Mouse (Mus musculus) heart, adult 11 months (tissue): ENCODE measurements around the gene Rapgef4.
A peak's percentile ranks its signal among the peaks of the same experiment; 100 is the strongest.

Experiments used
- DNase-seq: peaks from one replicate; pipeline ENCODE4 v3.0.0; 2022

Rapgef4 gene

DNA sequence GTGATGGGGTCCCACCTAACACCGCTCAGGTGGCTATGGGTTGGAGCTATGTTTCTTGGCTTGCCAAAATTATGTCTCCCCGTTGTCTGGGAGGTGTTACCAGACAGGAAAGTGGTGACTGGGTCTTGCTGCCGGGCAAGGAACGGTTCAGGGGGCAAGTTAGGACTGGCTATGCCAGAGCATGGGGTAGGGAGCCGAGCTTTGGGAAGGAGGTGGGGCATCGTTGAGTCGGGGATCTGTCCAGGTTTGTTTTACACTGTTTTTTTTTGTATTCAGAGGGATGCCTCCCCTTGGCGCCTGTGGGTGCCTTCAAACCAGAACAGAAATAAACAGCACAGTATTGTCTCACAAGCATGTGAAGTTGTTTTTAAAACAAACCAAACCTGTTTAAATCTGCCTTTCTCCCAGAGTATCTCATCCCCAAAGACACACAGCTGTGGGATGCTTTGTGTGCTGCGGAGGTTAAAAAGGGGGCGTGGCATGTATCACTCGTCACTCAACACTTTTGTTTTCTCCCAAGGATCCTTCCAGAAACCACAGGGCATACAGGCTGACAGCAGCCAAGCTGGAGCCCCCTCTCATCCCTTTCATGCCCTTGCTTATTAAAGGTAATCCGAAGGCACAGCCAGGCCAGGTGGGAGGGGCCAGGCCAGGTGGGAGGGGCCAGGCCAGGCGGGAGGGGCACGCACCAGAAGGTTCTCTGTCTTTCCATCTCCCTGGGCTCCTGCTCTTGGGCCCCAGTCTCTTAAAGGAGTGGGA lies 260.9 kb downstream of the Rapgef4 start:
- no peak for DNase-seq

- DNase-seq, result no peak
These were observed 262.1 kb downstream of the Rapgef4 start for GRCm38 (mm10) chr2:72242910-72243675.

GRCm38 (mm10) chr2:72245631-72246030 lies 264.6 kb downstream of the Rapgef4 start:
- DNase-seq, result peak; percentile 60

DNA sequence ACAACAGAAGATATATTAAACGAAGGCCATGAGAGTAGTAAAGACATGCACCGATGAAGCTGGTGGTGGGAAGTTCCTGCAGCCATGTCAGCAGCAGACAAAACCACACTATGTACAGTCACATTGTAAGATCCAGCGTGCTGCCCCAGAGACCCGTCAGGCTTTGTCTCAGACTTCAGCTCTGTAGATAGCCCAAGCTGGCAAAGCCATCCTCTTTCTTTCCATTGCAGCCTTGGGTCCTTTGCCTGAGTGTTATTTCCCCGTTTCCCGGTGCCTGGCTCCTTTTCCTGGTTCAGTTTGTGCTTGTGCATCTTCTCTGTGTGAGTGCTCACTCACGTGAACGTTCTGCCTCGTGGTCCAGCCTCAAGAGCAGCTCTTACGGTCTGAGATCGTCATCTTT lies 265.3 kb downstream of the Rapgef4 start:
- peak; percentile 73 for DNase-seq

DNA sequence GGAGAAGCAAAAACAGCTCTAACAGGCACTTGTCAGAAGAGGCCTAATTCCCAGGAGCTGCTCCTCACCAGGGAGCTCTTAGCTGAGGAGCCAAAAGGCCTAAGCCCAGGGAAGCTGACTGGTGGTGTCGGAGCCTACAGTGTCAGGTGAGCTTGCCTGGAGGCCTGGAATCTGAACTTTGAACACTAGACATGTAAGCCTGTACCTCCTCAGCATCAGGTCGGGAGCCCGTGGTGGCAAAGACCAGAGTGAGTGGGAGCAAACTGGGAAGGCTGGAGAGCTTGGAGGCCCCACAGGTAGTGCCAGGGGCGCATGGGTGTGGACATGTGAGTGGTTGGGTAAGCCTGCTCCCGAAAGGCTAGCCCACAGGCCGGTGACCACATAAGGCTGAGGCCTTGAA lies 266.8 kb downstream of the Rapgef4 start:
- no peak for DNase-seq

DNA sequence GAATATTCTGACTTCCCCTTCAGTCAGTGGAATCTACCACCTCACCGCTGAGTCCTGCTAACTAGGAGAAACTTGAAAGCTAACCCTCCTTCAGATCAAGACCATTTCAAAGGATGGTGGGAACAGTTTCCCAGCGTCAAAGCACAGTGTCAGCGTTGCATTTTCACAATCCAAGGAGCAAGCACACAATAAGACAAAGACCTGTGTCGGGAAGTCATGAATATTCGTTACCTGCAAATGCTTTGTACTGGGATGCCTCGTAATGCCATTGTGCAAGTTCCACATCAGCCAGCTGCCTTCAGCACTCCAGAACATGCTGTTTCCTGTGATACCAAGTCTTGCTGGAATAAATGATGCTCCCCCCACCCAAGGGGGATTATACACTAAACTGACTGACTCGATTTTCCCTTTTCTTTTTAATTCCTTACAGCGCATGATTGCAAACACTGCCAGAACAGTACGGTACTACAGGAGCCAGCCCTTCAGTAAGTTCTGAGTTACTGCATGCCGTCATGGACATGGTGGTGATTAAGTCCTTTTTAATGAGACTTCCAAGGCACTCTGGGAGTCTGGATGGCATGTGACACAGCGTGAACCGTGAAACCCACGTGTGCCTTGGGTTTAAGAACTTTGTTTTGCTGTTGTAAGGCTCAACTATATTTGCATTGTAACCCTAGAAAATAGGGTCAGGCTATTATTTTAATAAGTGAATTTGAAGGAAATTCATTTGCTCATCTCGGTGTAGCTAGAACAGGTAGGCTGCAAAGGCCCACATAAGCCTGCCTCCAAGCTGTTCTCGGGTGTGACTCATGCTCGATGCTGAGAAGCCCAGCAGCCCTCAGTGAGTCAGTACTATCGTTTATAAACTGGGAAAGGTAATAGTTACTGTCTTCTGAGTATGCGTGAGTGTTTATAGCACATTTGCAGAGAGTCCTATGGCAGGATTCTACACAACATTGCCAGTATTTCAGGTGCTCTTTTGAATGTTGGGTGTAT lies 271.8 kb downstream of the Rapgef4 start:
- DNase-seq, result peak; percentile 45

- DNase-seq, result peak; percentile 22
These were observed 272.8 kb downstream of the Rapgef4 start for GRCm38 (mm10) chr2:72253882-72254281.

DNA sequence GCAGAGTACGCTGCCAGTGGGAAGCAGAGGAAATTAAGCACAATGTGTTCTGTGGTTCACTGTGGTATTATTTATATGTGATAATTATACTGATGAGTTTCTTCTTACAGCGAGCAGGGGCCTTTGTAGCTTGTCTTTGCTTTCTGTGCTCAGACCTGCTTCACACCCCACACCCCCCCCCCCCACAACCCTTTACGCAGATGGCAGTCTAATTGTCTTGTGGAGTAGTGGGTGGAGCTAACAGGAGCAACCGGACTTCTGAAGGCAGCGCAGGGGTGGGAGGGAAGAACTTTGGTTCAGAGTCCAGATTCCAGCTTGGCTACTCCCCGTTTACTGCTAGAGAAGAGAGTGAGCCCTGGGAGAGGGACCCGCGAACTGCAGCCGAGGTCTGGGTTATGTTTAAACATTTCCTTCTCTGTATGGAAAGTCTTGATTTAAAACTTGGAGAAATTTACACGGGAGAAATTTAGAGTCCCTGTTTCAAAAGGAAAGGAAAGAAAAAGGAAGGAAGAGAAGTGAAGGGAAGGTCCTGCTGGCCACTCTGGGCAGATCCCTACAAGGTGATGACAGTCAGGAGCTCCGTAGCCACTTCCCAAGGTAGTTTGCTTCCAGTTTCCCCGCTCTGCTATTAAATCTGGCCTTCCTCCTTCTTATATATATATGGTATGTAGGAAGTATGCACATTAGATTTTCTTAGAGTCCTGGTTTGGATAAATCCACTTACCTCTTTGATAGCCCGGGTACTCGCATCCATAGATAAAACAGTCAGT lies 274.0 kb downstream of the Rapgef4 start:
- peak; percentile 88 for DNase-seq

GRCm38 (mm10) chr2:72260704-72261103 lies 279.7 kb downstream of the Rapgef4 start:
- peak; percentile 92 for DNase-seq

DNA sequence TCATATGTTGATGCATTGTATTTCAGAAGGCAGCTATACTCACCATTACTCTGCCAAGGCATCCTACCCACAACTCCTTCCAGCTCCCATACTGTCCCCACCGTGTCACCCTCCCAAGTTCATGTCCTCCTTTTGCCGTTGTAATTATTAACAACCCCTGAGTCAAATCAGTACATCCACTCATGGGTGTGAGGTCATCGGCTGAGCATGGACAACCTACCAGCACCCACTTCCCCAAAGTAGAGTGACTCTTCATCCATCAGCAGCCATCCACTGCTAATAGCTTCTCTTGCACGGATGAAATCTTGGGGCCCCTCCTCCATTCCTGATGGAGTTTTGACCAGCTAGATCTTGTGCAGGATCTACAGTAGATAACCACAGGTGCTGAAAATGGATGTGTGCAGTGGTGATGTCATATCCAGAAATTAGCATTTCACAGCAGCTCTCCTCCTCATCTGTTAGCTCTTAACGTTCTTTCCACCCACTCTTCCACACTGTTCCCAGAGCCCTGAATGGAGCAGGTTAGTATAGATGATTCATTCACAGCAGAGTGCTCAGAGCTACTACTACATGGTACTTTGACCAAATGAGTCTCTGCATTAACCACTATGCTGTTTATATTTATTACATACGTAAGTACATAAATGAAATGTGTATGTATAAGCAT lies 281.9 kb downstream of the Rapgef4 start:
- DNase-seq, result peak; percentile 79

DNA sequence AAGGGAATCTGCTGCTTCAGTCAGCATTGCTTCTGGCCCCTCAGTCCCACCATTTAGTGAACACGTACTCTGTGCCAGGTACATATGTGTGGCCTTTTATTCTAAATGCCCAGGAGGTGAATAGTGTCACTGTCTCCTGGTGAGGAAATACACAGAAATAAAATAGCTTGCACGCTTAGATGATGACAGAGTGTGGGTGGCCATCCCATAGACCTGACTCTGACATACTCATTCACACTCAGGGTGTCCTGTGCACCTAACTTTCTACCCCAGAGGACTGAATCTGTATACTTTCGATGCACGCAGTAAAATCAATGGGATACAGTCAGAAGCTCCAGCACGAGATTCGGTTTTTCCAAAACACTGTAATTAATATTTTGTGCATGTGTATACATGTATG lies 286.4 kb downstream of the Rapgef4 start:
- no peak for DNase-seq

GRCm38 (mm10) chr2:72269651-72270341 lies 288.8 kb downstream of the Rapgef4 start:
- DNase-seq, result peak; percentile 88

DNA sequence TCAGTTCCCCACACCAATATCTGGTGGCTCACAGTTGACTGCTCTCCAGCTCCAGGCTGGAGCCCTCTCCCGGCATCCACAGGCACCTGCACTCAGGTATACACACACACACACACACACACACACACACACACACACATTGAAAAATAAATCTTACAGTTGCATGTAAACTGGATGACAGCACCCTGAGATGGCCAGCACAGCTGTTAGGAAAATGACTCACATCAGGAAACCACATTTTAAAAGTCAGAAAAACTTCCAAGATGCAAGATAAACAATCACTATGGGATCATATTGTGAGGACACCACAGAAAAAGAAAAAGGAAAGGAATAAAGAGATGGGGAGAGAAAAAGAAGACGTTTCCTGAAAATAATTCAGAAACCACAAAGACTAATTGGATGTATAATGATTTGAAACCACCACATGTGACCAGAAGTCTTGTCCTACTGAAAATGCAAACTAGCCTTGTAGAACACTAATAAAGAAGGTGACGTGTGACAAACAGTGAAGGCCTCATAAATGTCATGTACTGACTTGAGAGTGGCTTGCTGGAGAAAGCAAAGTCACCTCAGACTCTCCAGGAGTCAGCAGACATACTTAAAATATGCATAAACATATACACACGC lies 297.3 kb downstream of the Rapgef4 start:
- DNase-seq, result no peak

GRCm38 (mm10) chr2:72280524-72280923 lies 299.5 kb downstream of the Rapgef4 start:
- DNase-seq, result no peak

GRCm38 (mm10) chr2:72281971-72282370 lies 300.9 kb downstream of the Rapgef4 start:
- DNase-seq, result peak; percentile 80

- no peak for DNase-seq
These were observed 301.7 kb downstream of the Rapgef4 start for GRCm38 (mm10) chr2:72282733-72283132.

- peak; percentile 84 for DNase-seq
These were observed 303.6 kb downstream of the Rapgef4 start for GRCm38 (mm10) chr2:72284689-72285088.

DNA sequence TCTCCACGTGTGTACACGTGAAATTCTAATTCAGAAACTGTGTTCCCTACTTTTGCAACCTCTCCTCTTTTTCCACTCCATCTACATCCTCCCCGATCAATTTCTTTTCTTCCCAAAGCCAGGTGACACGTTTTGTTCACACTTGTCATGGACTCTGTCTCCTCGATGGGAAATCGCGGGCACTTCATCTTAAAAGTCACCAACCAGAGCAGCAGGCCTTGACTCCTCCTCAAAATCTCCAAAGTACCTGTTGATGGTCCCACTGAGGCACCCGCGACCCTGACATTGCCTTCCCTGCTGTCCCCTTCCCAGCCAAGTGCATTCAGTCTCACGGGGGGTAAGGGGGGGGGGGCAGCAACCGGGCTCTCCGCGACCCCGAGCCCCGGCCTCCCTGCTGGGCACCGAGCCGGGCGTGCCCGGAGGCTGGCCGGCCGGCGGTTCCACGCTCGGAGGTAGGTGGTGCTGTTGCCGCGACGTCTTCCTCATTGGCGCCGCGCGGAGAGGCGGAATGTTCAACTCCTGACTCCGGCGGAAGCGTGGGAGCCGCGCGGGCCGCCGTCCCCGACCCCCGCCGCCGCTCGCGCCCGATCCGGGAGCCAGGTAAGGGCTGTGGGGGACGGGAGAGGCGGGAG lies 304.3 kb downstream of the Rapgef4 start, which contains the start of gene Map3k20:
Map3k20 (plus strand) TSS at position 382 of the 632 bp plus-strand sequence.
- peak; percentile 98 for DNase-seq

GRCm38 (mm10) chr2:72285888-72286661 lies 305.0 kb downstream of the Rapgef4 start:
- no peak for DNase-seq
